Mouse (Mus musculus): ENCODE measurements around the gene Rpp25.

DNA sequence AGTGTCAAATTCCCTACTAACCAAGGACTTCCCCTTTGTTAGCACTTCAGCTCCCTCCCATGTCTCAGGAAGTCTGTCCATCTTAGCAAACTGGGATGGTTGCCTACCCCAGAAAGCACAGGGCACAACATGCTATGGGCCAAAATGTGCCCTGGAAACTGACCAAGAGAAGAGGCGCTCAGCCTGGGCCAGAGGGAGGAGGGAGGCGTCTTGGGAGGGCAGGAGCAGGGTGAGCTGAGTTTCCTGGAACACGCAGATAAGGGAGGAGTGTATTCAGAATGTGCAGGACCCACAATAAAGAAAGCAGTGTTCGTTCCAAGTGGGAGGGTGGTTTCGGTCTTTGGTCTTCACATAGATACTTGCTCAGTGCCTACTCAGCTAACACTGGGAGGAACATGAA is 43.5 kb downstream of the Rpp25 start:
- TF ChIP-seq CTCF (IDR thresholded peaks at IDR 0.05; ENCODE audit: low read depth) (no peak), EP300 (IDR thresholded peaks at IDR 0.05; ENCODE audit: low read depth) (no peak)

All from heart, postnatal 0 days (tissue).